Mouse (Mus musculus) cerebellum, adult 18-20 months (tissue): ENCODE measurements around the gene Psmd1.
"Not testable (repeated sequence)": the region's sequence is repeated elsewhere in the genome, so short reads cannot be mapped to it uniquely, and the experiment has no call there.

Experiments used
- DNase-seq, 2 experiments: peaks; one replicate each; pipeline ENCODE4 v3.0.0; 2021

Psmd1 gene

DNA sequence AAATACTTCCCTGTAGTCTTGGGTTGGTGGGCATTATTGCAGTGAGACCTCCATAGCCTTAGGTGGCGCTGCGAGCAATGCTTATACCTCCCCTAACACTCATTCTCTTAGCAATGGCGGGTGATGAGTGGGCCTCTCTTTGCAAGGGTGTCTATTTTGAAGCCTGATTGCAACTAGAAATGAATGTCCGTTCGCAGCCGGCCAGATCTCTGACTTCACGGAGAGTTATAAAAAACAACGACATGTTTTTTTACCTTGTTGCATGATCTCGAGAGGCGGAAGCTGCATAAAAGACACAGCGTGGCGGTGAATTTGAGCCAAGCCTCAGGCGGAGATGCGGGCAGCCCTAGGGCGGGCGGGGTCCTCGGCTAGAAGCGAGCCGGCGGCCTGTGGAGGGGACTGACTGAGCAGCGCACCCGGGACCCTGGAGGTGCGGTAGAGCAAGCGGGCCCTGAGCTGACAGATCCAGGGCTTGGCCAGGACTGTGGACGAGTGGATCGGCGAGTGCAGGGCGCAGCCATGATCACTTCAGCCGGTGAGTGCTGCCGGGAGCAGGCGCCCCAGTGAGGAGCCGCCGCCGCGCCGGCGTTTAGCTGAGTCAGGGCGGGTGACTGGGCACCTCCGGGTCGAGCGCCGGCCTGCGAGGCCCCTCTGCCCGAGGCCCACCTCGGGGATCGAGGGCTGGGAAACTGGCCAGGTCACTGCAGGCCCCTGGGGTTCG is at the start of gene Psmd1:
Psmd1 (plus strand) TSS at position 117 of the 721 bp plus-strand sequence.
- DNase-seq = peak; percentile 87 to 93

DNA sequence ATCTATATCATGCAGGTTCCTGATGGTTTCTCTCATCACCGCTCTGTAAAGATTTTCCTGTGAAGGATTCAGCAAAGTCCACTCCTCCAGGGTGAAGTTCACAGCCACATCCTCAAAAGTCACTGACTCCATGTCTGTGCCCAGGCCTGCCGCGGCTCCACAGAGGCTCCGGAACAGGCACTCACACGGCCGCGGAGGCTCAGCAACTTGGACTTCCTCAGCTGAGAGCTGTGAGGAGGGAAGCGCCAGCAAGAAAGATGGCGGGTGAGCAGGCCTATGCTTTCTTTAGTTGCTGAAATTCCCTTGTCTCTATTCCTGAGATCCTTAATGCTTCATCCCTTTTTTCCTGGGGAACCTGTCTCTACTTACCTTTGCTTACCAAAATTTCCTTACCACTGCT is 48.4 kb upstream of the Psmd1 start:
- DNase-seq = not testable (repeated sequence)

DNA sequence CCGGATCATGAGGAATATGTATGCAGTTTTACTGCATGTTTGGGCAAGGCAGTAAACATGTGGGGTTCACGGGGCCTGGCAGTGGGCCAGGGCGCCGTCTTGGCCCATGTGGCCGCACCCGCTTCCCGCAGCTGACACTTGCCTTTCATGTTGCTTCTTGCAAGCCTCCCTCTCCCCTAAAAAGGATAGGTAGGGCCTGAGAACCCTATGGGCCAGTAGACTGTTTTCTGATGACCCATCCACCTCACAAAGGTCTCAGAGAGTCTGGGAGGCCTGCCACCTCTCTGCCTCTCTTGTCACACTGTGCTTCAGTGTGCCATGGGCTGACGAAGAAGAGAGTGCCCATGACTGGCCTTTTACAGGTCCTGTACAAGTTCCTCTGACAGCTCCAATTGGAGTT is 47.7 kb upstream of the Psmd1 start, which contains the start of gene Spata3:
Spata3 (plus strand) TSS at position 301 of the 400 bp plus-strand sequence.
- no peak for DNase-seq

DNA sequence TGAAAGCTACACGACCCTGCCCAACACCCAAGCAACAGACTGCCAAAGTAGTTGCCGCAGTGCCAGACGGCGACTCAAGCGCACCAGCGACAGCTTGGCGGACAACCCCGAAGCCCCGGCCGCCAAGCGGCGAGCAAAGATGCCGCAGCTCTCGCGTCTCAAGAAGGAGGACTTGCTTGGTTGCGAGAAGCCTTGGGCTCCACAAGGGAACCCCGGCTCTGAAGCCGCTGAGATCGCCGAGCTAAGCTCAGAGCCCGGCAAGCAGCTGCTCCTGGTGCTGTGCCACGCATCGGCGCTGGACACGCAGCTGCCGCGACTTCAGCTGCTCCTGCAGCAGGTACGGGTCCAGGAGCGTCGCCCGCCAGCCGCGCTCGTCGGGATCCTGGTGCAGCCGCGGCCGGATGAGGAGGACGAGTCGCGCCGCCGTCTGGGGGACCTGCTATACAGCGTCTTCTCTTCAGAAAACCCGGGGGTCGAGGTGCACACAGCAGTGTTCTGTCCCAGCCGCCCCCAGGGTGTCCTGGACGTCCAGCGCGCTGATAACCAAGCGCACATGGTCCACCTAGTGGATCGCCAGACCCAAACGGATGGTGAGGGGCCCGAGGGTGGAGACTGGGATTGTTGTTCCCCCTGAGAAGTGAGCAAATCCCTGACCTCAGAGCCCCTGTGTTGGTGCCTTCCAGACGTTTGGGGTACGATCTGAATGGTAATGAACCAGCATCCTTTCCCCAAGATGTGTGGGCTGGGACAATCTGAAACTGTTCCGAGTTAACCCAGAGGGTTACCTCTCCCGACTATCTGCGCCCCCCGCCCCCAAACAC is 45.7 kb upstream of the Psmd1 start:
- peak; percentile 41 to 54 for DNase-seq

DNA sequence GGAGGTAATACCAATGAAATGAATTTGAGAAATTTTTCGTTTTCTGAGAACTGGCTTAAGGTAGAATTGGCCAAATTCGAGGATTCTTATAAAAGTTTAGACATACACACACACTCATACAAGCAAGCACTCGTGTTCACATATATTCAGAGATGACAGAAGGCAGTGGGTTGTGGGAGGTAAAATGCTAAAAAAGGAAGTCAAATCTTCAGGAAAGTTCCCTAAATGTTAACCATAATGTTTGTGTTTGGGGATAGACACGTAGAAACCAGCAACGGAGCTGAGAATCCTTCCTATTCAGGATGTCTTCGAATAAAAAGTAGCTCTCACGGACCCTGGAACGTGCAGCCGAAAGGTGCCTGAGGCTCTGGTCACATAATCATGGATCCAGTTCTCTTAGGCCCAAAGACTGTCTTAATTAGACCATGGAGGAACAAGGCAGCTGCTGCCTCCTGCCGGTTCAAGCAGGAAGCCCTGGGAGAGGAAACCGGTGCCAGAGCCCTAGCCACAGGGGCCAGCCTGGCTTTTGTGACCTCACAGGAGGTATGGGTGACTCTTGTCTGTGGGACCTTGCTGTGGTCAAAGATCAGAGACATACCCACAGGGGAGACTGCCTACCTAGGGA is 42.7 kb upstream of the Psmd1 start:
- DNase-seq = no peak

DNA sequence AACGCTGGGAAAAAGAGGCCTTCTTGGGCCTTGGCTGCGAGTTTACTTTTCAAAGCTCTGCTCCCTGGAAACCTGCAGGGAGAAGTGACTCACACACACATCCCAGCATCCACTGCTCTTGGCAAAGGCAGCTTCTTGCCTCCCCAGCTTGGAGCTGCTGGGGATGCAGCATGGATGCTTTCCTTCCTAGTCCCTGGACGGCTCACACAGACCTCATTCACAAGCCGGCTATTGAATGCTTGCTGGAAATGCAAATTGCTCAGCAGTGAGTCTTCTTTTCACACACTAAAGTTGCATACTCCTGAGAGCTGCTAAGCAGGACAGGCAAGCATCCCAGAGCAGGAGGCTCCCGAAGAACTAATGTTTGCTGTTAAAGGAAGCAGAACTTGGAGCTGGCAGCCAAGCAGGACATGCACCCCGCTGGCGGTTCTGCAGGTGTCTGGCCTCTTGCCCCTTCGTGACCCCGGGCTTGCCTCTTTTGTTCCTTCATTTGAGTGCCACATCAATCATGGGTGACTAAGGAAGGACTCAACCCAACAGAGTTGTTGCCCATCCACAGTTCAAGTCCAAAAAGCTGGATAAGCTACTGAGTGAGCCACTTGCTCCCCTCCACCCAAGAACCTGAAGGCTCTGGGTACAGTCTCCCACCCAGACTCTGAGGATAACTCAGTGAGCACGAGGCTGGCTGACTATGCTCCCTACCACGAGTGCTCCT is 31.8 kb upstream of the Psmd1 start:
- DNase-seq = peak; percentile 28 to 43

DNA sequence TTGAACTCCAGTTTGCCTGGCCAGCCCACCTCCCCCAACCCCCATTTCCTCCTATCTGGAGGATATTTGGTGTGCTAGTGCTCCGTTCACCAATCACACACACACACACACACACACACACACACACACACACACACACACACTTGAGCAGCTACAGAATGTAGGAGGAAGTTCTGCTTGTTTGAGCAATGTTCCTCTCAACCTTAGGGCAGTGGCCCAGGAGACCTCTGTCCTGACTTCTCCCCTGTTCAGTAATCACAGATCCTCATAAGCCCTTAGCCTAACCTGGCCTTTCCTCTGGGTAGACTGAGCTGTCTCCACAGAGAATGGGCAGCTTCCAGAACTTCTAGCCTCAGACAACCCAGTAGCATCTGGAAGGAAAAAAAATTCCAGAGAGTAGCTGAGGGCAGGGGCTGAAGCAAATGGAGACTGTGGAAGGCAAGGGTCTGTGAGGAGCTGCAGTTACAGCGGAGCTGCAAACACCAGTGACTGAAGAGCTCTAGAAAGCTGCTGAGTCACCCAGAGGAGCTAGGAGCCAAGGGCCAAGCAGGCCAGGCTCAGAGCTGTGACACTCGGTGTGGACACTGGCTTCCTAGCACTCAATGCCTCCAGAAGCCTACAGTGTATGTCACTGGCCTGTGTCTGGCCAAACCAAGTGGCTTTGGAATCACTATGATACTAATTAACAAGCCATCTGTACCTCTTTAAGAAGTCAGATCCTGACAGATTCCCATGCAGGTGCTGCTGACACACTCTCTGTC is 25.8 kb upstream of the Psmd1 start:
- peak; percentile 57 to 70 for DNase-seq

DNA sequence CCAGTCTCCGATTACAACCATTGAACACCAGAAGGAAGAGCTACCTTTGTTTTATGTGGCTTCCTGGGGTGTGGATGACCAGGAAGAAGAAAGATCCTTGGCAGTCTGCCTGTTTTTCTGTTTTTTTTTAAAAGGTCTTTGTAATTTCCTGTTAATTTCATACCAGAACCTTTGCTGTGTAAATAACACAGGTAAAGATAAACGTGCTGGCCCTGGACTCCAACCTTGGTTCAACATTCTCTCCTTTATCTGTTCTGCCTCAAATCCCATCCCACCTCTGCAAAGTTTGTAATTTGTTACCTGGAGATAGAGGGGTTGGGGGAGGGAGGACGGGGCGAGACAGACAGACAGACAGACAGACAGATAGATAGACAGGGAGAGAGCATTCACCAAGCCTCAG is 24.1 kb upstream of the Psmd1 start:
- no peak for DNase-seq

DNA sequence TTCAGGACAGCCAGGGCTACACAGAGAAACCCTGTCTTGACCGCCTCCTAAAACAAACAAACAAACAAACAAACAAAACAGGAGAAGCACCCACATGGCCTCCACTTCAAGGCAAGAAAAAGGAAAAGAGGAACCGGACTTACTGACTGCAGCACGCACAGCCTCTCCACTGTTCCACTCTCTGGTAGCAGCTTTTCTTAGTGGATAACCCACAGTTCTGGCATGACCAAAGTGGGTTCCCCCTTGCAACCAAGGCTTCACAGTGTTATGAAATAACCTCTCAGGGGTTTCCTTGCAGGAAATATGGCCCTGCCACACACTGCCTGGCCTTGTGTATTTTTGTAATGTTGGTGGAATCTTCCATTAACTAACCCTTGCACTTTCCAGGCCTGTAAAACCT is 23.4 kb upstream of the Psmd1 start:
- no peak for DNase-seq

DNA sequence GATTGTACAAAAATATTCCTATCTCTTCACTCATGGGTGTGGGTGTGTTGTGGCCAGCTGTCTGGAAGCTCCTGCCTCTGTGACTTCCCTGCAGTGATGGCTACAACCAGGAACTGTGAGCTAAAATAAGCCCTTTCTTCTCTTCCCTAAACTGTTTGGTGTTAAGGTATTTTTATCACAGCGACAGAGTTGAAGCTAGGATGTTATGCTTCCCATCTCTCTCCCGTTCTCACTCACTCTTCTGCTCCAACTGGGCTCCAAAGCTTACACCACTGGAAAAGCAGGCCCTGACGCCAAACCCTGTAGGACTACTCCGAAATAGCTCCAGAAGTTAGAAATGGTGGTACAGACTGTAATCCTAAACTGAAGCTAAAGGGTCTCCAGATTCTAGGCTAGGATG is 19.1 kb upstream of the Psmd1 start:
- DNase-seq = no peak

DNA sequence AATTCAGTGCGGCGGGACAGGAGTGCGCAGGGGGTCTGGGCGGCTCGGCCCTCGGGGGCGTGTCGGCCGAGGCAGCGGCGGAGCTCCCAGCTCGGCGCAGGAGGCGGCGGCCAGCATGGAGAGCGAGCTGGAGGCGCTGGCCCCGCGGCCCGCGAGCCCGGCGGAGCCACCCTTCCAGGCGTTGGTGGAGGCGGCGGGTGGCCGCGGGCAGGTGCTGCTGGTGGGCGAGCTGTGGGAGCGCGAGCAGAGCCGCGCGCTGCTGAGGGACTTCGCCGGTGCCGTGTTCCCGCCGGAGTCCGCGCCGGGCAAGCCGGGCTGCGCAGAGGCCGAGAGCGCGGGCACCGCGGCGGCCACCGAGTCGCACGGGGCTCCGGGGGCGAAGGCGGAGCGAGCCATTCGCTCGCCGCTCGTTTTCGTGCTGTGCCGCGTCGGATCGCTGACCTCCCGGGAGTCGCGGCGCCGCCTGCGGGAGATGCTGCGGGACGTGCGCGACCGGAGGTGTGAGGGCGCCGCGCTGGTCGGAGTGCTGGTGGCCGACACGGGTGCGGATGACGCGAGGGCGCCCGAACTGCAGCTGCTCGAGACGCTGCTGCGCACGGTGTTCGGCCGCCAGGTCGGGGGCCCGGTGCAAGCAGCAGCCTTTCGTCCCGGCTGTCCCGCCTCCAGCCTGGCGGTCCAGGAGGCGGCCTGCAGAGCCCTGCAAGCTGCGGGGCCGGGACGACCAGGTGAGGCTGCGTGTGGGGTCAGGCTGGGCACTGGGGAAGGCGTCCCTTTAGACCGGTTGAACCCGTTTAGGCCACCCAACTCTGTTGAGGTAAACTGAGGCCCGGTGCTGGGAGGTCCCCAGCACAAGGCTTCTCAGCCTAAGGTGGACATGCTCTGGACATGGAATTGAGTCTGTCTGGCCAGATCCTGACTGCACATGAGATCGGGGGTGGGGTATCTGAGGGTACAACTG is 18.1 kb upstream of the Psmd1 start, which contains the start of gene 2810459M11Rik:
2810459M11Rik (plus strand) TSS at position 16 of the 958 bp plus-strand sequence.
- DNase-seq = peak; percentile 30 to 55

DNA sequence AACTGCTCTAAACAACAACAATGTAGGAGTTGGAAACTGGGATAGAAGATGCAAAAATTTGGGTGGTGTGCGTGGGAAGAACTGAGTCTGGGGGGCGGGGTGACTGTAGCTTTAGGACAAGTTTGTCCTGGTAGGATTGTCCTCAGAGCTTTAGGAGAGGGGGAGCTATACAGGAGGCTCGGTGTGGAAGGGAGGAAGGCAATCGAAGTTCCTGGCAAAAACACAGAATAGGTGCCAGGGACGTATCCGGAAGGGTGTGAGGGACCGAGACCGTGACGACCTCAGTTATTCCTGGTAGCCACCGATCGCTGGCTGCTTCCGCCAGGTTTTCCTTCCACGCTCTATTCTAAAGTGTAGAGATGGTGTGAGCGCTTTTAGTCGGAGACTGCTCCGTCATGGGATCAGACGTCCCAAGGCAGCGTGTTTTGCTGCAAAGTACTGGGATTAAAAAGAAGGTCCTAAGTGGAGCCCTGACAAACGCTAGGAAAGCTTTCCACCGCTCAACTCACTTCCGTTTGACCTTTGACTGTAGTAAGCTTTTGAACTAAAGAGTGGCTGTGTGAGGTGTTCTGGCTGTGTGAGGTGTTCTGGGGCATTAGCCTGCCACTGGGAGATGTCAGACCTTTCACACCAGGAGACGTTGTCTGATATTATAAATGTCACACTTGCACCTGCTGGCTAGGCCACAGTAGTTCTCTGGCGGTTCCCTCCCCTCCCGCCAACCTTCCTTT is 17.2 kb upstream of the Psmd1 start:
- DNase-seq = no peak

DNA sequence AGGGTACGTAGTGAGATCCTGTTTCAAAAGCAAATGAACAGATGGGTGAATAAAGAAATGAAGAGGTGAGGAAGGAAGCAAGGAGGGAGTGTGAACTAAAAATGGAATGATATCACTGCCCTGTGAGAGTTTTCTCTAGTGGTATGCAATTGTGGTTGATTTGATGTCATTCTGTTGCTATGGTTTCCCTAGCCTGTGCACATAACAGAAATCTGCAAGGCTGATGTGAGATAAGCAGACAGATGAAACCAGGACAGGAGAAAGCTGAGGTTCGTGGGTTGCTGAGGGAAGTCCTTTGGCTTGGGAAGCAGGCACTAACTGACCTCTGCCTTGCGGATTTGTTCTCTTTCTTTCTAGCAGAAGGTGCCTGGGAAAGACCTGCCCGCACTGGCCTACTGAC is 16.0 kb upstream of the Psmd1 start:
- DNase-seq = no peak

DNA sequence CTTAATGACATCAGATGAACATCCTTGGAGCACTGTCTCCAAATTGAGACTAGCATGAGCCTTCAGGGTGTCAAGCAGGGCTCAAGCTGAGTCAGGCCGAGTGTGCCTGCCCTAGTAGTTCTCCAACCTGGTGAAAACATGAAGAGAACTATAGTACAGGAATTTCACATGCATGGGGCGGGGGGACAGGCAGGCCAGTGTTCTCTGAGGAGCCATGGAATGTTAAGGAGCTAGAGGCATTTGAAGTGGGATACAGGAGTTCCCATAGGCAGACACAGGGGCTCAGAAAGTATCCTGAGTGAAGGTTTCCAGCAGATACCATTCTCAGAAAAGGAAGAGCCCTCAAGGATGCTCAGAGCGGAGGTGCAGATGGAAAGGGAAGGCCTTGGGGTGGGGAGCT is 15.4 kb upstream of the Psmd1 start:
- DNase-seq = no peak

DNA sequence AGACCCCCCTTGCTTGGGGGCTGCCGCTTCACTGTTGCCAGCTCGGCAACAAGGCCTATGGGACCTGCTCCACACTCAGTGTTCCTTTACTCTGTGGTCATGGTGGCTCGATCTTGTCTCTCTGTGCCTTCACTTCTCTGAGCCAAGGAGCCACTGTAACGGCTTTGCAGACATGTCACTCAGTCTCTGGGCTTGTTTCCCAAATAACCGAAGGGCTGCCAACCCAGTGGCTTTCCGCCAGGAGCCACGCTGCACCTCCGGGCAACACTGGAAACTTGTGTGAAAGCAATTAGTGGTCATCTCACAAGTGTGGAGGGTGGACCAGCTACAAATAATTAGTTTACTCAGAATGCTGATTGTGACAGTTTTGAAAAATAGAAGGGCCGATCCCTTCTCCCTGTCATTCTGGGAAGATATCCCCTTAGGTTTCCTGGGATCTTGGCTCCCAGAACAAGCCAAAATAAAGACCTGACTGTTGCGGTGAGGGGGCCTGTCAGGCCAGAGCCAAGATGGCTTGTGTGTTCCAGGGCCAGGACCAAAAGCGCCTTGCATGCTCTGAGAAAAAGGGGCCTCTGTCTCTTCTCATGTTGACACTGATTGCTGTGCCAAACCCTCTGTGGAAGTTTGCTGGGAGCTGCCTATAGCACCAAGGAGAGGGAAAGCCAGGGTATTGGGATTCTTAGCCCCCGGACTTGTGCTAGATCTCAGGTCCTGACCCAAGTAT is 10.8 kb upstream of the Psmd1 start:
- DNase-seq = peak; percentile 62 to 74

DNA sequence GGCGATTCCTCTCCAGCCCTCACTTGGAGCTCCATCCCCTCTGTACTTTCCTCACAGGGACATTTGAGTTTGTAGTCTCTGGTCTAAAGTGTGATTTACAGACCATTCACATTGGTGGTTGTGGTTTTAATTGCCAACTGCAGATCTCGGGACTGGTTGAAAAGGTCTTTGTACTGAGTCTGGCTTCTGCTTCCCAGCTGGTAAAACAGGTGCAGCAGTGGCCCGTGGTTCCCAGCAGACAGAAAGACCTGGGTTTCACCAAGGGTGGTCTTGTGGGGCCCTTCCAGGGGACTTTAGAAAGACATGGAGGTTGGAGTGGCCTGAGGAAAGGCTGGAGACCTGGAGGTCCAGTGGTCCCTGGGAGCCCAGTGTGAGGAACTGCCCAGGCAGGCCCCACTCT is 9.2 kb upstream of the Psmd1 start:
- DNase-seq = no peak

DNA sequence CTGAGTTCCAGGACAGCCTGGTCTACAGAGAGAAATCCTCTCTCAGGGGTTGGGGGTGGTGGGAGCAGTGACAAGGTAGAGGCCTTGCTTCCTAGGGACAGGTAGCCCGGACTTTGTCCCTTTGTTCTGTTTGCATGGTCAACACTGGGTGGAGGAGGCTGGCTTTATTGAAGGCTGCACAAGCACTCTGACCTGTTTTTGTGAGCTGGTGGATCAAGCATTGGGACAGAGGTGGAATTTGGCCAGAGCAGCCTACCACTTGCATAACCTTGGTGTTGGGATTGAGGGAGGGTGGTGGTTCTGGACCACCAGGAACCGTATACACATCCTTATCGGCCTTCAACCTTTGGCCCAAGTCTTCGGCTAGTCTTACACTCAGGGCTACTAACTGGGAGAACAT is 7.9 kb upstream of the Psmd1 start:
- no peak for DNase-seq

DNA sequence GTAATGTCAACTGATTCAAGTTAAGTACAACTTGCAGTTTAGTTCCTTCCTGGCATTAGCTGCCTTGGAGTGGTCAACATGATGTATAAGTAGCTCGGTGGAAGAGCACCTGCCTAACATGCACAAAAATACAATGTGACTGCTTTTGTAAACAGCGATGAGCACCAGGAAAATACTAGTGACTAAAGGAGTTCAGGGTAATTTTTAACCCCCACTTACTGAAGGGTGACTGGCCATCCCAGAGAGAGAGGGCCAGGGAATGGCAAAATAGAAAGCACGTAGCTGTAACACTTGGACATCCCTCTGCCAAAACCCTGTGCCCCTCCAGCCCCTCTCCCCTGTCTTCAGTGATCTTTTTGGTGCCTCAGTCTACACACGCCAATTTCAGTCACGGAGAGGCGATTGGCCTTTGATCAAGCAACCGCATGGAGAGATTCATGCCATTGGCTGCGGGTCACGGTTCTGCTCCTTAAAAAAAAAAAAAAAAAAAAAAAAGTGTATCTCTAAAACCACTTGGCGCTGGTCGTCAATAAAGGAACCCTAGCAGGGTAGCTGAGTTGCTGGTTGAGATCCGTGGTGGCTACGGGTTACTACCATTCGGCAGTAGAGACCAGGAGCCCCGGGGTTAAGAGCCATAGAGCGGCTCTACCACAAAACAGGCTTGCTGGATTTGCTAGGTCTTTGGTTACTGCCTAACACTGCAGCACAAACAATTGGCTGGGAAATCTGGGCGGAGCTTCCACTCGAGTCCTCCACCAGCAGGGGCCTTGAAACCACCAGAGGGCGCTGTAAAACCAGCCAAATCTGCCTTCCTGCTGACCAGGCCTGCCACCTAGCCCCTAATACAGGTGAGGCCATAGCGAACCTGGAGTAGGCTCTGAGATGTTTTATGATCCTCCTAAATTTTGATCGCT is 5.1 kb upstream of the Psmd1 start:
- DNase-seq = peak; percentile 97 to 98
